10 mouse cellular contexts compared by ENCODE assay signal in the genomic region with DNA sequence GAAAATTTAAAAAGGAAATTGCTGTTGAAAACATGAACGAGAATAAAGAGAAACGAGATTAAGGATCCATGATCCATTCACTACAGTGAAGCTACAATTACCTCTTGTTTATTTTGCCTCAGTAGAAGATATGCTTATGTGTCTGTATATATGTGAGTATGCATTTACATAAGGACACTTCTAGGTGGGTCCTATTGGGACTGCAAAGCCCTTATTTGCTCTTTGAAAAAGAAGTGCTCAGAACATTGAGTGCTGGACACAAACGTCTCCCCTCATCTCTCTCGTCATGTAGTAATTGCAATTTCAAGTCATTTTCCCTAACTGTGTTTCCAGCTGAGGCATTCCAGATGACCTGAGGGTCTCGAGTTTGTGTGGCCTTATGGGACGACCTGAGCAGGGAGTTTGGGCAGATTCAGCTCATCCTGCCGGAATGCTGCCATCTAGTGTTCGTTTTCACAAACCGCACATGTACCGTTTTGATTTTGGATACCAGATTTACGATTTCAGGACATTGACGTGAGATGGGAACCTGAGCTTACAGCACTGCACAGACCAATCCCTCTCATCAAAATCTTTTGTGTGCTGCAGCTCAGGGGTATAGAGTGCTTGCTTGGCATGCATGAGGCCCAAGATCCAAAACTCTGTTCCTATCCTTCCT. TPM values are rescaled to one million over a fixed set of nuclear protein-coding genes. Genes with fewer than 3 reads are reported as not detected.
DNase-seq lines count a peak whose midpoint lies in the region; ATAC-seq and TF ChIP-seq lines count a peak whose summit lies in the region.
"Had no signal": no experiment of that assay in that cellular context is flagged by ENCODE, and none has a peak within 500 bp of the region (broad histone marks: within the 10 kb centered on the region; RNA-seq: fewer than 3 reads in every experiment).

No protein-coding gene starts in this region.

- no peak overlapping the region for H3K4me3 ChIP-seq in heart, postnatal 0 days (ENCODE audit: low read depth, low read length)
- H3K4me3 ChIP-seq in cortical plate, adult 2 months (ENCODE audit: insufficient read depth, low read length), result no peak overlapping the region
- no peak overlapping the region for H3K4me3 ChIP-seq in hindbrain, embryonic 13.5 days
- H3K4me3 ChIP-seq: embryonic facial prominence, embryonic 13.5 days had no signal

- peak; percentile 21 for DNase-seq in heart, postnatal 0 days (ENCODE audit: low spot score)
- no peak for DNase-seq in heart, postnatal 25 days (ENCODE audit: low spot score)
- DNase-seq in MEL-GATA-1-ER (ENCODE audit: extremely low read depth, low read depth), result peak; percentile 21
- DNase-seq in left cerebral cortex, postnatal 36 days (ENCODE audit: low spot score in 2 of 2), result peak; percentile 9 to 11
- DNase-seq in naive thymus-derived CD4-positive, alpha-beta T cell, adult 2 months (ENCODE audit: low read depth), result peak; percentile 45

- no peaks in the 10 kb centered on the region for H3K36me3 ChIP-seq in heart, postnatal 0 days (replicated peaks; ENCODE audit: control insufficient read depth, insufficient read depth, low read length)
- no peaks in the 10 kb centered on the region for H3K36me3 ChIP-seq in hindbrain, embryonic 13.5 days
- H3K36me3 ChIP-seq: embryonic facial prominence, embryonic 13.5 days had no signal

- H3K4me2 ChIP-seq in heart, postnatal 0 days (ENCODE audit: low read depth, low read length), result no peak overlapping the region
- no peak overlapping the region for H3K4me2 ChIP-seq in hindbrain, embryonic 13.5 days
- H3K4me2 ChIP-seq: embryonic facial prominence, embryonic 13.5 days had no signal

- intact Hi-C loops in heart, postnatal 25 days (cut with DNase I), result loop anchor here (2.0 to 10.0 kb wide), 3 partner anchors 230 to 520 kb away; no protein-coding TSS in a partner anchor
- intact Hi-C loops in left cerebral cortex, postnatal 36 days (cut with DNase I), result loop anchor here (2.0 to 10.0 kb wide), 4 partner anchors 170 to 520 kb away; a partner anchor contains a TSS

- TF ChIP-seq POLR2A in cortical plate, adult 2 months (IDR thresholded peaks at IDR 0.05; ENCODE audit: extremely low read depth, insufficient read depth, low read length), result no peak

- H3K9ac ChIP-seq in heart, postnatal 0 days (replicated peaks; ENCODE audit: low read depth, low read length), result no peak overlapping the region
- H3K9ac ChIP-seq in hindbrain, embryonic 13.5 days, result no peak overlapping the region
- H3K9ac ChIP-seq: embryonic facial prominence, embryonic 13.5 days had no signal

- WGBS in heart, postnatal 0 days, result 19% methylated on average over 12 of the region's 12 CpGs
- 20% methylated on average over 12 of the region's 12 CpGs for WGBS in hindbrain, embryonic 13.5 days

- no peaks in the 10 kb centered on the region for H3K4me1 ChIP-seq in heart, postnatal 0 days (ENCODE audit: control insufficient read depth, insufficient read depth)
- H3K4me1 ChIP-seq in cortical plate, adult 2 months (ENCODE audit: control insufficient read depth, insufficient read depth, low read length), result no peaks in the 10 kb centered on the region
- no peaks in the 10 kb centered on the region for H3K4me1 ChIP-seq in hindbrain, embryonic 13.5 days (replicated peaks)
- H3K4me1 ChIP-seq: embryonic facial prominence, embryonic 13.5 days had no signal

- no peaks in the 10 kb centered on the region for H3K27me3 ChIP-seq in heart, postnatal 0 days (ENCODE audit: control insufficient read depth, insufficient read depth, low read length)
- no peaks in the 10 kb centered on the region for H3K27me3 ChIP-seq in hindbrain, embryonic 13.5 days
- H3K27me3 ChIP-seq: embryonic facial prominence, embryonic 13.5 days had no signal

- peak; percentile 79 for TF ChIP-seq CTCF in heart, postnatal 0 days (IDR thresholded peaks at IDR 0.05; ENCODE audit: low read depth)
- peak; percentile 91 for TF ChIP-seq CTCF in cortical plate, adult 2 months (IDR thresholded peaks at IDR 0.05; ENCODE audit: extremely low read depth, insufficient read depth, low read length)

- no peak for ATAC-seq in heart, postnatal 0 days (ENCODE audit: insufficient read depth, low read depth)
- peak; percentile 75 for ATAC-seq in hindbrain, embryonic 13.5 days (ENCODE audit: low FRiP score)
- no peak for ATAC-seq in erythroid progenitor cell, adult 5-6 weeks (replicated peaks; ENCODE audit: low FRiP score, poor library complexity, severe bottlenecking)

- no peak for TF ChIP-seq EP300 in heart, postnatal 0 days (IDR thresholded peaks at IDR 0.05; ENCODE audit: low read depth)

- no peak overlapping the region for H3K27ac ChIP-seq in heart, postnatal 0 days (ENCODE audit: low read depth)
- H3K27ac ChIP-seq in cortical plate, adult 2 months (ENCODE audit: insufficient read depth, low read length), result no peak overlapping the region
- no peak overlapping the region for H3K27ac ChIP-seq in hindbrain, embryonic 13.5 days
- H3K27ac ChIP-seq: embryonic facial prominence, embryonic 13.5 days; macrophage had no signal

- no peaks in the 10 kb centered on the region for H3K9me3 ChIP-seq in heart, postnatal 0 days (replicated peaks; ENCODE audit: control insufficient read depth, low read length)
- no peaks in the 10 kb centered on the region for H3K9me3 ChIP-seq in hindbrain, embryonic 13.5 days
- H3K9me3 ChIP-seq: embryonic facial prominence, embryonic 13.5 days had no signal

RNA-seq across cellular contexts. Expression of a gene that starts 27.5 kb away (rescaled TPM):
- not detected in 2 replicates for total RNA-seq in heart, postnatal 0 days (2014; rRNA removed; ENCODE audit: low replicate concordance)
- polyA plus RNA-seq in heart, postnatal 0 days (2015; fragmentation: Nextera tagmentation; extraction: Ambion mirVana), result not detected in 2 replicates
- total RNA-seq in heart, postnatal 25 days (2021), result not detected
- polyA plus RNA-seq in cortical plate, adult 2 months (2012; rRNA removed), result not detected in 2 replicates
- 0.16 TPM in 1 of 2 replicates, not detected in the other for polyA plus RNA-seq in hindbrain, embryonic 13.5 days (2015; fragmentation: Nextera tagmentation; extraction: Ambion mirVana)
- total RNA-seq in left cerebral cortex, postnatal 36 days (2021), result not detected
- total RNA-seq in erythroid progenitor cell, adult 5-6 weeks (2015; ENCODE audit: low replicate concordance), result not detected in 2 replicates
- not detected in 2 replicates for total RNA-seq in erythroid progenitor cell, adult 5-6 weeks (2017; ENCODE audit: low replicate concordance)
- polyA plus RNA-seq: embryonic facial prominence, embryonic 13.5 days; macrophage had no signal

RNA-seq across cellular contexts. Expression of a gene that starts 30.1 kb away (rescaled TPM):
- 2.0 TPM in 1 of 2 replicates, not detected in the other for total RNA-seq in heart, postnatal 0 days (2014; rRNA removed; ENCODE audit: low replicate concordance)
- 0.25 and 0.32 TPM in 2 replicates for polyA plus RNA-seq in heart, postnatal 0 days (2015; fragmentation: Nextera tagmentation; extraction: Ambion mirVana)
- total RNA-seq in heart, postnatal 25 days (2021), result under 1 TPM; 0.16 to 0.22 TPM
- 28.9 and 30.2 TPM in 2 replicates for polyA plus RNA-seq in cortical plate, adult 2 months (2012; rRNA removed)
- polyA plus RNA-seq in hindbrain, embryonic 13.5 days (2015; fragmentation: Nextera tagmentation; extraction: Ambion mirVana), result 8.6 and 9.1 TPM in 2 replicates
- total RNA-seq in left cerebral cortex, postnatal 36 days (2021), result 10 to 100 TPM; 22.3 to 23.1 TPM
- total RNA-seq in erythroid progenitor cell, adult 5-6 weeks (2015; ENCODE audit: low replicate concordance), result not detected in 2 replicates
- not detected in 2 replicates for total RNA-seq in erythroid progenitor cell, adult 5-6 weeks (2017; ENCODE audit: low replicate concordance)
